Mouse (Mus musculus): ENCODE data around the gene Olfr1475.

DNA sequence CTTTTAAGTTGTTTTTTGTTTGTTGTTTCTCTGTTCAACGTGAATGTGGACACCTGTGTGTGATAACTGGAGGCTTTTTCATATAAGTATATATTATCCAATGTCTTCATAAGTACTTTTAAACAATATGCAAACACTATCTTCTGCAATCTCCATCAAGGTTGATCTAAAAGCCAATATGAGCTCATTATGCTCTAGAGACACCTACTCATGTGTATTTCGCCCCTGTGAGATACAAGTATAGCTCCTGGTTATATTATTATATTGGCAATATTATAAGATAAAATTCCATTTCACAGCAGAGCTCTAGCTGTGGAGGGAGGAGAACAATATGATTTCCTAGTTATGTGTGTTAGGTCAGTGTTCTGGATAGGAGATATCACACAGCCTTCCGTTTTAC is 20.2 kb upstream of the Olfr1475 start, which contains the start of gene Olfr1477:
- TF ChIP-seq CTCF (IDR thresholded peaks at IDR 0.05; ENCODE audit: borderline replicate concordance, extremely low read depth, insufficient read depth, insufficient read length) (no peak), POLR2A (IDR thresholded peaks at IDR 0.05; ENCODE audit: borderline replicate concordance, extremely low read depth, insufficient read depth, insufficient read length, poor library complexity, severe bottlenecking) (no peak)

Measured in brain, embryonic 14.5 days (tissue).